Mouse (Mus musculus): ENCODE measurements around the gene Cadps. TPM values are rescaled to one million over a fixed set of nuclear protein-coding genes. Genes with fewer than 3 reads are reported as not detected.

The Cadps gene
- polyA plus RNA-seq, 1 experiment from 2014 or later = 7.8 TPM

DNA sequence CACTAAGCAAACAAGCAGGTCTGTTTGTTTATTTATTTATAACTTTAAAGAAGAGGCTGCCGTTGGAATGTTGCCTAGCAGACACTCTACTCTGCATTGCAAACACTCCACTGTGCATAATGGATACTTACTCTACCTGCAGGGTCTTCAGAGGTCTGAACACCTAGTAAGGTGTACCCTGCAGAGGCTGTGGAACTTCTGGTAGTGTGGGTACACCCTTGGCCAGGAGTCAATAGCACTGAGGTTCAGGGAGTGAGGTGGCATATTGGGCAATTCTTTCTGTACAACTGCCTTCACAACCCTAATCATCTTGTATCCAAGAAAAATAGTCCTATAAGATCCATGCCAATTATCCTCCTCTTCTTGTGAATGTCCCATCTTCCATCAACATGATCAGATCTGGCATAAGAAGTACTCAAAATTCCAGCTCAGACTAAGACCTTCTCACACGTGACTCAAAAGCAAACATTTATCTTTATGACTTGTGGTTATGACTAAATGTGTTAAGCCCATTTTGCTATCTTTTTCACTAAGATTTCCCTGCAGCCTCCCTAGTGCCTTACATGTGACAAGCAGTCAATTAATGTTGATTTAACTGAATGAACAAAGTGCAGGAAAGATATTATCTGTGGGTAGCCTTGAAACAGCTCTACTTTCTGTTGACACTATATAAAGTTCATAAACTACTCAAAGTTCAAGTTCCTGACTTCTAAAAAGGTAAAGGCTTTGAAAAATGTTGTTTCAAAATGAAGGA lies 106.8 kb downstream of the Cadps start:
- H3K36me3 ChIP-seq = no peaks in the 10 kb centered on the region
- no peaks in the 10 kb centered on the region for H3K4me1 ChIP-seq (replicated peaks)
- no peaks in the 10 kb centered on the region for H3K9me3 ChIP-seq
- H3K4me3 ChIP-seq = no peak overlapping the region
- no peak for DNase-seq (ENCODE audit: low spot score)
- no peaks in the 10 kb centered on the region for H3K27me3 ChIP-seq (ENCODE audit: insufficient read depth, poor library complexity, severe bottlenecking)
- H3K27ac ChIP-seq = no peak overlapping the region
- WGBS = 80% methylated on average over 2 of the region's 2 CpGs

DNA sequence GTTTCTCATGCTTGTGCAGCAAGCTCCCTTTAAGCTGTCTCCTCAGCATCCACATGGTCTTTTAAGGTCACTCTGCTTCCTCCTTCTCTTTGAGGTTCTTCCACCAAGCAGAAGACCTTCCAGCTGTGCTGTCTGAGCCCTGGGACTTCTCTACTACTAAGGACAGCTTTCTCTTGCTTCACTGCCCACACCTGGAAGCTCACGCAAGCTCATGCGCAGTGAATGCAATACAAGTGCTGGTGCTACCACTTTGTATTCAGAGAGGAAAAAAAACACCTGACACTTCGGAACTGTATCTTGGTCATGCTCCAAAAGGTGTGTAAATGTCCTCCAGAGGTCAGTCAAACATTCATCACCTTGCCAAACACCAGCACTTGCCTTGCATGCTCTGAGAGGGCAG lies 115.5 kb downstream of the Cadps start:
- no peaks in the 10 kb centered on the region for H3K36me3 ChIP-seq
- DNase-seq (ENCODE audit: low spot score) = no peak
- no peak overlapping the region for H3K27ac ChIP-seq
- no peaks in the 10 kb centered on the region for H3K27me3 ChIP-seq (ENCODE audit: insufficient read depth, poor library complexity, severe bottlenecking)
- H3K4me1 ChIP-seq (replicated peaks) = no peaks in the 10 kb centered on the region
- H3K4me3 ChIP-seq = no peak overlapping the region
- no peaks in the 10 kb centered on the region for H3K9me3 ChIP-seq
- WGBS = 94% methylated on average over 3 of the region's 3 CpGs

GRCm38 (mm10) chr14:12704461-12704860 lies 118.4 kb downstream of the Cadps start:
- H3K36me3 ChIP-seq = no peaks in the 10 kb centered on the region
- 79% methylated on average over 2 of the region's 2 CpGs for WGBS
- DNase-seq (ENCODE audit: low spot score) = no peak
- no peaks in the 10 kb centered on the region for H3K27me3 ChIP-seq (ENCODE audit: insufficient read depth, poor library complexity, severe bottlenecking)
- H3K9me3 ChIP-seq = no peaks in the 10 kb centered on the region
- no peak overlapping the region for H3K4me3 ChIP-seq
- no peak overlapping the region for H3K27ac ChIP-seq
- H3K4me1 ChIP-seq (replicated peaks) = no peaks in the 10 kb centered on the region

- Histone ChIP-seq H3K4me1 (replicated peaks) (no peaks in the 10 kb centered on the region), H3K27me3 (ENCODE audit: insufficient read depth, poor library complexity, severe bottlenecking) (no peaks in the 10 kb centered on the region), H3K27ac (no peak overlapping the region), H3K36me3 (no peaks in the 10 kb centered on the region), H3K4me3 (no peak overlapping the region), H3K9me3 (no peaks in the 10 kb centered on the region)
- WGBS = 33% methylated on average over 1 of the region's 1 CpGs
- DNase-seq (ENCODE audit: low spot score) = no peak
These were observed 132.7 kb downstream of the Cadps start for GRCm38 (mm10) chr14:12690201-12690600.

DNA sequence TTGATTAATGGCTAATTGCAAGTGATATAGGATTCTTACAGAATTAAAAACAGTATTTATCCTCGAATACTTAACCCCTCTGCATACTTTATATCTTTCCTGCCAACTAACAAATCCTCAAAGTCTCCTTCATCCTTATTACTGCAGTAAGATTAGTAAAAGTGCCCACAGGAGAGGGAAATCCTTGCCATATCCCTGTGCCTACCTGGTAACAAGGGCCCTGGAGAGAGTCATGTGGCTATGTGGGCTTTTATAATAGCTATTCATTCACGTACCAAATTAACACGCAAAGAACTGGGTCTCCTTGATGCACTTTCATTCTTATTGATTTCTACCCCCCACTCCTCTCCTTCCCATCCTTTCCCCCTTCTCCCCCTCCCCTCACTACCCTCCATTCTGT lies 137.9 kb downstream of the Cadps start:
- Histone ChIP-seq H3K36me3 (no peaks in the 10 kb centered on the region), H3K4me3 (no peak overlapping the region), H3K27me3 (ENCODE audit: insufficient read depth, poor library complexity, severe bottlenecking) (no peaks in the 10 kb centered on the region), H3K9me3 (no peaks in the 10 kb centered on the region), H3K27ac (no peak overlapping the region), H3K4me1 (replicated peaks) (no peaks in the 10 kb centered on the region)
- no peak for DNase-seq (ENCODE audit: low spot score)
- 87% methylated on average over 3 of the region's 3 CpGs for WGBS

- WGBS = 66% methylated on average over 3 of the region's 3 CpGs
These were observed 141.8 kb downstream of the Cadps start for GRCm38 (mm10) chr14:12680819-12681638.

DNA sequence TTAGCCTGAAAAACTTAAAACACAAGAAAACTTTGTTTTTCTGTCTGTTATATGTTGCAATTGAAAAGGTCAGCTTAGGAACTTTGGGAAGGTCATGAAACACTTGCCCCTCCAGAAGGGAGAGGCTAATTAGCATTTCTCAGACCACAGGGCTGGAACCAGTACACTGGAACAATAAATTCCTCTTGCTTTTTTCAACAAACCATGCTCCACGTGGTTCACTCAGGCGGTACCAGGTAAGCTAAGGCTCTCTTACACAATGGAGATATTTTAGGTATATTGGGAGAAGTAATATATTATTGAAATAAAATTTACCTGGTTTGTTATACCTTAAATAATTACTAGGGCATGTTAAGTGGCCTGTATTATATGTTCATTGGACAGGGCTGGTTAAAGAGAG lies 161.4 kb downstream of the Cadps start:
- Histone ChIP-seq H3K4me1 (replicated peaks) (no peaks in the 10 kb centered on the region), H3K36me3 (no peaks in the 10 kb centered on the region), H3K27ac (no peak overlapping the region), H3K9me3 (no peaks in the 10 kb centered on the region), H3K4me3 (no peak overlapping the region), H3K27me3 (ENCODE audit: insufficient read depth, poor library complexity, severe bottlenecking) (no peaks in the 10 kb centered on the region)
- WGBS = 78% methylated on average over 2 of the region's 2 CpGs
- DNase-seq (ENCODE audit: low spot score) = no peak

More at GRCm38 (mm10) chr14:12680819-12681638, 141.8 kb downstream of the Cadps start:
- H3K4me3 ChIP-seq = no peak overlapping the region
- no peak overlapping the region for H3K27ac ChIP-seq
- DNase-seq (ENCODE audit: low spot score) = no peak
- no peaks in the 10 kb centered on the region for H3K4me1 ChIP-seq (replicated peaks)
- no peaks in the 10 kb centered on the region for H3K36me3 ChIP-seq
- H3K27me3 ChIP-seq (ENCODE audit: insufficient read depth, poor library complexity, severe bottlenecking) = no peaks in the 10 kb centered on the region
- 0 out of 2 replicates have a peak, but pooled peaks cover 6% of the 10 kb centered on the region for H3K9me3 ChIP-seq

- no peaks in the 10 kb centered on the region for H3K9me3 ChIP-seq
- no peaks in the 10 kb centered on the region for H3K4me1 ChIP-seq (replicated peaks)
- H3K27me3 ChIP-seq (ENCODE audit: insufficient read depth, poor library complexity, severe bottlenecking) = no peaks in the 10 kb centered on the region
- DNase-seq (ENCODE audit: low spot score) = no peak
- no peak overlapping the region for H3K27ac ChIP-seq
- no peak overlapping the region for H3K4me3 ChIP-seq
- 81% methylated on average over 4 of the region's 4 CpGs for WGBS
- no peaks in the 10 kb centered on the region for H3K36me3 ChIP-seq
These were observed 165.5 kb downstream of the Cadps start for GRCm38 (mm10) chr14:12657351-12657750.

- Histone ChIP-seq H3K4me3 (no peak overlapping the region), H3K9me3 (no peaks in the 10 kb centered on the region), H3K4me1 (replicated peaks) (no peaks in the 10 kb centered on the region), H3K27ac (no peak overlapping the region), H3K36me3 (no peaks in the 10 kb centered on the region), H3K27me3 (ENCODE audit: insufficient read depth, poor library complexity, severe bottlenecking) (no peaks in the 10 kb centered on the region)
- WGBS = 90% methylated on average over 6 of the region's 6 CpGs
- no peak for DNase-seq (ENCODE audit: low spot score)
These were observed 179.9 kb downstream of the Cadps start for GRCm38 (mm10) chr14:12642868-12643512.

DNA sequence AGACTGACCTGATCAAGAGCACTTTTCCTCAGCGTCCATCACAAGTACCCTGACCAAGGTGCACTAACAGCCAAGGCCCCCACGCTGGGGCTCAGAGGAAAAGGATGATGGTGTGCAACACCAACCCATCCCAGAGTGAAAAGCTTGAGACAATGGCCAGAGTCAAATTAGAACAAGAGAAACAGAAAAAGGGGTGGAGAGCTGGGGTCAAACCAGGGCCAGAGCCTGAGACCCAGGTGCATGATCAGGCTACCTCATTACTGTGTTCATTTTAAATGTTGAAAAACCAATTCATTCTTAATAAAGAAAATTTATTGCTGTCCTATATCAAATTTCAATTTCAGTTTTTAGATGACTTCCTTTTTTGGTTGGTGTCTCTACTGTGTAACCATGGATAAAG lies 184.1 kb downstream of the Cadps start:
- Histone ChIP-seq H3K27ac (no peak overlapping the region), H3K4me3 (no peak overlapping the region), H3K9me3 (no peaks in the 10 kb centered on the region), H3K36me3 (no peaks in the 10 kb centered on the region), H3K27me3 (ENCODE audit: insufficient read depth, poor library complexity, severe bottlenecking) (no peaks in the 10 kb centered on the region), H3K4me1 (replicated peaks) (no peaks in the 10 kb centered on the region)
- no peak for DNase-seq (ENCODE audit: low spot score)
- WGBS = 87% methylated on average over 2 of the region's 2 CpGs

DNA sequence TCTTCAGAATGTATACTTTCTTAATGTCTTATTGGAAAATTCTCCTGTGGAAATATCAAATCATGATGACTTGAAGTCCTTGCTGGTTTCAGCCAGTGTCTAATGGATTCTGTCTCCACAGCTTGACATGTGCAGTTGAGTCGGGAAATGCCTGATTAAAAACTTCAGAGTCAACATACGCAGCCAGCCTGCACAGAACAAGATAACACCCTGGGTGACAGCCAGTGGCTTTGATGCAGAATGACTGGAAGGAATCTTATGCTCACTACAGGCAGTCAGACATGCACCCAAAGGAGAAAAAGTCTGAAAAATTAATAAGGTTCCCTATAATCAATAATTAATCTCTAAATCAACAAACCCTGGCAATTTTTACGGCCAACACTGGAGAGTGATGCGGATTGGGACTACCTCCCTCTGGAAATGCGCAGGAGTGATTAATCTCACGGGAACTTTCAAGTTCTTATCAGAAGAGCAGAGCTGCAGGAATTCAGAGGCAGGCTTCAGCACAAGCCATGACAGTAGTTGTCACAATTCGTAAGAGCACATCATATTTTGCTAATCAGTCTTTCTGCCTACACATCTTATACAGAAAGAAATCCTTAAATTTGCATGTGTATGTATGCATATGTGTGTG lies 185.6 kb downstream of the Cadps start:
- no peak for DNase-seq (ENCODE audit: low spot score)
- no peaks in the 10 kb centered on the region for H3K9me3 ChIP-seq
- no peaks in the 10 kb centered on the region for H3K4me1 ChIP-seq (replicated peaks)
- no peak overlapping the region for H3K27ac ChIP-seq
- 84% methylated on average over 7 of the region's 7 CpGs for WGBS
- no peaks in the 10 kb centered on the region for H3K36me3 ChIP-seq
- H3K27me3 ChIP-seq (ENCODE audit: insufficient read depth, poor library complexity, severe bottlenecking) = no peaks in the 10 kb centered on the region
- H3K4me3 ChIP-seq = no peak overlapping the region

- H3K27me3 ChIP-seq (ENCODE audit: insufficient read depth, poor library complexity, severe bottlenecking) = no peaks in the 10 kb centered on the region
- H3K4me1 ChIP-seq (replicated peaks) = no peaks in the 10 kb centered on the region
- H3K27ac ChIP-seq = no peak overlapping the region
- no peaks in the 10 kb centered on the region for H3K9me3 ChIP-seq
- 80% methylated on average over 11 of the region's 11 CpGs for WGBS
- H3K4me3 ChIP-seq = no peak overlapping the region
- DNase-seq (ENCODE audit: low spot score) = peak; percentile 10
- H3K36me3 ChIP-seq = no peaks in the 10 kb centered on the region
These were observed 198.4 kb downstream of the Cadps start for GRCm38 (mm10) chr14:12624256-12625130.

Measured in hindbrain, embryonic 10.5 days (tissue).